Mouse (Mus musculus) megakaryocyte, embryonic 14.5 days (primary cell): ENCODE results near the gene Olfr498.

Source experiments
- FLI1 ChIP-seq: IDR thresholded peaks from 2 replicates; pipeline ENCODE4 v1.6.1; 2012; ENCODE audit warnings: low read length, inconsistent platforms, mixed read lengths
- GATA1 ChIP-seq: IDR thresholded peaks from 3 replicates; pipeline ENCODE4 v1.6.1; 2012; ENCODE audit warnings: mixed read lengths, low read length, inconsistent platforms, borderline replicate concordance

DNA sequence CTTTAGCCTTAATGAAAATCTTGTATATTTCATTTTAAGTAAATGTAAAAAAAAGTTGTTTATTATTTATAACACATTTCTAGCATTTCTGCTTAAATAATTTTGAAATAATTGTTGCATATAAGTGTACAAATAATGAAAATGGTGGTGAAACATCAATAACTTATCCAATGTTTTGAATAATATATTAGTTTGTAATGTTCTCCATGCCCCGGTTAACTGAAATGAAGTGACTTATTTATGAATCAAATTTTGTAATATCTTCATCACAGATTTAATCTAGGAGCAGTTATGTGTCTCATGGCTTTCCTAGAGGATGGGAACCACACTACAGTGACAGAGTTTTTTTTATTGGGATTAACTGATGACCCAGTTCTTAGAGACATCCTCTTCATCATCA is at the start of gene Olfr498:
- no peak for TF ChIP-seq GATA1
- no peak for TF ChIP-seq FLI1
